Mouse (Mus musculus) frontal cortex, postnatal 25 days (tissue): Measurements from ENCODE around the gene Itga1.

Experiments
- DNase-seq, 2 experiments: peaks; one replicate each; pipeline ENCODE4 v3.0.0; 2022; ENCODE audit warnings: low spot score in 2 of 2

Gene Itga1

GRCm38 (mm10) chr13:115050660-115051559, 50.9 kb downstream of the Itga1 start:
- no peak for DNase-seq

- DNase-seq, result no peak
Observed at GRCm38 (mm10) chr13:115042652-115043051, 59.1 kb downstream of the Itga1 start.

- DNase-seq, result no peak
Observed at GRCm38 (mm10) chr13:115037304-115037703, 64.5 kb downstream of the Itga1 start.

GRCm38 (mm10) chr13:115035387-115035786, 66.4 kb downstream of the Itga1 start:
- no peak for DNase-seq

GRCm38 (mm10) chr13:115033135-115033534, 68.6 kb downstream of the Itga1 start:
- DNase-seq, result no peak

GRCm38 (mm10) chr13:115031177-115032000, 70.4 kb downstream of the Itga1 start:
- no peak for DNase-seq

GRCm38 (mm10) chr13:115025394-115025793, 76.4 kb downstream of the Itga1 start:
- DNase-seq, result no peak

- DNase-seq, result no peak
Observed at GRCm38 (mm10) chr13:115022117-115022787, 79.5 kb downstream of the Itga1 start.

- DNase-seq, result no peak
Observed at GRCm38 (mm10) chr13:115021411-115021810, 80.4 kb downstream of the Itga1 start.

- DNase-seq, result no peak
Observed at GRCm38 (mm10) chr13:115020727-115021126, 81.0 kb downstream of the Itga1 start.

- DNase-seq, result no peak
Observed at GRCm38 (mm10) chr13:115017545-115017944, 84.2 kb downstream of the Itga1 start.

- no peak for DNase-seq
Observed at GRCm38 (mm10) chr13:115011547-115011946, 90.2 kb downstream of the Itga1 start.

- DNase-seq, result no peak
Observed at GRCm38 (mm10) chr13:115006213-115006835, 95.4 kb downstream of the Itga1 start.

GRCm38 (mm10) chr13:115005342-115005741, 96.4 kb downstream of the Itga1 start:
- no peak for DNase-seq

- DNase-seq, result no peak
Observed at GRCm38 (mm10) chr13:115003444-115004053, 98.2 kb downstream of the Itga1 start.

GRCm38 (mm10) chr13:115002837-115003236, 98.9 kb downstream of the Itga1 start:
- DNase-seq, result no peak

GRCm38 (mm10) chr13:115002155-115002554, 99.6 kb downstream of the Itga1 start:
- DNase-seq, result no peak

- DNase-seq, result no peak
Observed at GRCm38 (mm10) chr13:114999582-114999981, 102.2 kb downstream of the Itga1 start.

GRCm38 (mm10) chr13:114998100-114998499, 103.7 kb downstream of the Itga1 start:
- no peak for DNase-seq

GRCm38 (mm10) chr13:114992260-114993014, 109.3 kb downstream of the Itga1 start:
- no peak for DNase-seq
